Mouse (Mus musculus) forebrain, embryonic 13.5 days (tissue): ENCODE results near the gene Slf2. TPM values are rescaled to one million over a fixed set of nuclear protein-coding genes. Genes with fewer than 3 reads are reported as not detected.
A peak's percentile ranks its signal among the peaks of the same experiment; 100 is the strongest.

Experiments used
- ATAC-seq: fragments of 200-750 bp; cut with Nextera tagmentation; 2 replicates; pipeline ENCODE4 v1.8.0; 2017
- H3K27ac ChIP-seq: fragments of 300-500 bp; sonication (generic); 2 replicates; pipeline ENCODE4 v1.5.1; 2015; ENCODE audit warnings: inconsistent platforms, mild to moderate bottlenecking, moderate library complexity
- H3K27me3 ChIP-seq: fragments of 300-500 bp; sonication (generic); 2 replicates; pipeline ENCODE4 v1.6.1; 2015; ENCODE audit warnings: mild to moderate bottlenecking, inconsistent platforms
- H3K36me3 ChIP-seq: fragments of 300-500 bp; sonication (generic); 2 replicates; pipeline ENCODE4 v1.6.1; 2015; ENCODE audit warnings: mild to moderate bottlenecking, inconsistent platforms; ENCODE audit not compliant: poor library complexity, severe bottlenecking
- H3K4me1 ChIP-seq: fragments of 300-500 bp; sonication (generic); 2 replicates; pipeline ENCODE4 v1.6.1; 2015; ENCODE audit warnings: inconsistent platforms
- H3K4me2 ChIP-seq: fragments of 300-500 bp; sonication (generic); 2 replicates; pipeline ENCODE4 v1.6.1; 2015; ENCODE audit warnings: inconsistent platforms, mild to moderate bottlenecking, moderate library complexity
- H3K4me3 ChIP-seq: fragments of 300-500 bp; sonication (generic); 2 replicates; pipeline ENCODE4 v1.5.1; 2015; ENCODE audit warnings: mild to moderate bottlenecking, inconsistent platforms
- H3K9ac ChIP-seq: fragments of 300-500 bp; sonication (generic); 2 replicates; pipeline ENCODE4 v1.6.1; 2015; ENCODE audit warnings: mild to moderate bottlenecking, inconsistent platforms
- H3K9me3 ChIP-seq: fragments of 300-500 bp; sonication (generic); replicated peaks from 2 replicates; pipeline ENCODE4 v1.6.1; 2016; ENCODE audit warnings: inconsistent platforms
- WGBS: fragments of 180-500 bp; shearing (Covaris S2); methylation state at CpG from one replicate; pipeline ENCODE4 v1.1.7; 2015; 5-methylcytosine and 5-hydroxymethylcytosine counted together
- polyA plus RNA-seq: library from polyadenylated mRNA; unstranded; fragments of >200 nt; fragmentation: Nextera tagmentation; extraction: Ambion mirVana; gene quantifications from 2 replicates; pipeline ENCODE4 v1.2.1, GENCODE M21; 2015

Gene Slf2
- polyA plus RNA-seq, 1 experiment from 2014 or later = 30.4 TPM

DNA sequence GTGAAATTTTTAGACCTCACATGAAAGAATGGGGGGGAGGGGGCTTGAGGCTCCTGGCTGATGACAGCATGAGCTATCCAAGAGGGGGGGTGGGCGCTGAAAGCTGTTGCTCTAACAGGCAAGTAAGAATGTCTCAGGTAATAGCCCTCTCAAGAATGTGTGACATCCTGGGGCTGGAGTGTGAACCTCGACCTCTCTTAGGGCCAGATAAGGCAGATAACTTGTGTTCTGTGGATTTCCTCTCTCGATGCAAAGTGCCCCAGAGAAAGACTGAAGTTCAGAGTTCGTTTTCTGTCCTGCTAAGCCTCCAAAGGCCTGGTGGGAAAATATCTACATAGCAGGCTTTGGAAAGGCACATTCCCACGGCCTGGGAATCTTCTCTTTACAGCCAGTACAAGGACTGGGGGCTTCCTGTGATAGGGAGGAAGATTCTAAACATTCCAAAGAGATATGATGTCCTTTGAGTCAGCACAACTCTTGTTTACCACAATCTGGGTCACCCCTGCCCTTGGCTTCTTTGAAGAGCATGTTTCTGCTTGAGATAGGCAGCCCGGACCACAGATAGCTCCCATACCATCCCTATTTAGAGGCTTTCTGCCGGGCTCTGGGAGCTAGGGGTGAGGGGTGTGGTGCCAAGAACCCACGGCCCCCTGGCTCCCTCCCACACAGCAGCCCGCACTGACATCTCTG is 31.7 kb upstream of the Slf2 start:
- Histone ChIP-seq H3K9ac (no peak overlapping the region; the same call in 1 of the 2 replicates), H3K4me3 (no peak overlapping the region), H3K27ac (peak overlapping the region; percentile 57), H3K4me1 (peaks cover 16% of the 10 kb centered on the region), H3K4me2 (no peak overlapping the region), H3K27me3 (peaks cover 35% of the 10 kb centered on the region), H3K9me3 (no peaks in the 10 kb centered on the region), H3K36me3 (no peaks in the 10 kb centered on the region)
- 41% methylated on average over 9 of the region's 9 CpGs for WGBS
- ATAC-seq = no peak

DNA sequence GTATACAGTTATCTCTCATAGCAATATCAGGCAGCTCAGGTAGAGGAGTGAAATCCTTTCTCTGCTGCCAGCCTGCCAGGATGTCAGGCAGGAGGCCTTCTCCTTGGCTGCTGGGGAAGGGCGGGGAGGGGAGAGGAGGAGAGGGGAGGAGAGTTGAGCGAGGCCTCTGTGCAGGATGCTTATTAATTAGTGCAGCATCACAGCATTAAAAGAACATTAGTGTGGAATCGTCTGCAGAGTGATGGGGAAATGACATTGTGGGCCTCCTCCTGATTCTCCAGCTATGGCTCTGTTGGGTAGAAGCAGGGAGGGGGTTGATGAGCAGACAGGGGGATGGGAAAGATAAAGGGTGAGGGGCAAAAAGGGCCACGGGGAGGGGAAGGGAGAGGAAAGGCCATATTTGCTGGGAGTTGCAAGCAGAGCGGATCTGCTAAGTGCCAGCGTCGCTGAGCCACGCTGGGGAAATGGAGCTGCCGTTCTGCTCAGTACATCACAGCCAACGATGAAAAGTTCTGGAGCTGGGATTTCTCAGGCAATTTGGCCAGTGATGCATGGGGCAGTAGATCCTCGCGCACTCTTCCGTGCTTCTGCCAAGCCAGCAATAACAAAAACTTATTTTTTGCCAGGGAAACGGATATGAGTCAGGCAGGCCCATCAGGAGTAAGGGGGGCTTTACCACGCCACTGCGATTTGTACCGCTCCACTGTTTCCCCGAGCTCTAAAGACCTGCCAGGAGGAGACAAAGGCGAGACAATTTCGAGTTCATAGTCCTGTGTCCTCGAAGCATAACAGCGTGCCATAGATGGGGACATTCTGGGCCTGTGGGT is 30.8 kb upstream of the Slf2 start:
- WGBS = 25% methylated on average over 22 of the region's 22 CpGs
- H3K36me3 ChIP-seq = no peaks in the 10 kb centered on the region
- H3K4me1 ChIP-seq = peaks cover 16% of the 10 kb centered on the region
- H3K27ac ChIP-seq = peak overlapping the region; percentile 57
- no peak overlapping the region; the same call in 1 of the 2 replicates for H3K9ac ChIP-seq
- H3K4me3 ChIP-seq = no peak overlapping the region
- ATAC-seq = no peak
- H3K9me3 ChIP-seq = no peaks in the 10 kb centered on the region
- H3K4me2 ChIP-seq = peak overlapping the region; percentile 12; the same call in 1 of the 2 replicates
- H3K27me3 ChIP-seq = peaks cover 32% of the 10 kb centered on the region

DNA sequence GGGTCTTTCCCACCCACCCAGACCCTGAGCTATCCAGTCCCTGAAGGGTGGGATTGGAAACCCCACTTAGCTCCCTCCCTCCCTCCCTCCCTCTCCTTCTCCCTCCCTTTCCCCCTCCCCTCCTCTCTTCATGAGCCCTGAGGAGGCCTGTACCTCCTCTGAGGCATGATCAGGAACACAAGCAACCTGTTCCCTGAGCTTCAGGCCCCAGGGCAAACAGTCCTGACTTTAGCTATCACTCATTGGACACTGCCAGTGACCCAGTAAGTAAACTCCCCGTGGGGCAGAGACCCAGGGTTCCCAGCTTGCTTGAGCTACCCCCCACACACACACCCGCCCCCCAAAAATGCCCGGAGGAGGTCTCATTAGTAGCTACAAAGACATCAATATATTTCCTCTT is 29.9 kb upstream of the Slf2 start:
- no peak overlapping the region for H3K4me2 ChIP-seq
- no peak overlapping the region for H3K4me3 ChIP-seq
- H3K36me3 ChIP-seq = no peaks in the 10 kb centered on the region
- no peaks in the 10 kb centered on the region for H3K9me3 ChIP-seq
- H3K9ac ChIP-seq = no peak overlapping the region
- WGBS = 66% methylated on average over 3 of the region's 3 CpGs
- peaks cover 25% of the 10 kb centered on the region for H3K27me3 ChIP-seq
- H3K4me1 ChIP-seq = peaks cover 16% of the 10 kb centered on the region
- no peak for ATAC-seq
- no peak overlapping the region for H3K27ac ChIP-seq

DNA sequence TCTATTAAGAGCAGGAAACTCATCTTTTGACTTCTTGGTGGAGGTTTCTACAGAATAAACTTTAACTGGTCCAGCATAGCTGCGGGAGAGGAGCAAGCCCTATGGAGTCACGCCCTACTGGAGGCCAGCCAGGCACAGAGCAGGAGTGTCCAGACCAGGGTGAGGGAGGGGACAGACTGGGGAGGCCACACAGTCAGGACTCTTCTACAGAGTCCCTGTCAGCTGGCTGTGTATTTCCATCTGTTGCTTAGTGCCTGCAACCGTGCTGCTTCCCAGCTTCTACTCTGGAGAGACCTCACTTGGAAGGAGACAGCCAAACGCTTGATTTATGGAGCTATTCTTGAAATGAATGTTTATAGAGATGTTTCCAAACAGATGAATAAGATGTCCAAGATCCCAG is 28.6 kb upstream of the Slf2 start:
- H3K27ac ChIP-seq = no peak overlapping the region
- ATAC-seq = no peak
- H3K4me2 ChIP-seq = no peak overlapping the region
- no peaks in the 10 kb centered on the region for H3K36me3 ChIP-seq
- H3K9me3 ChIP-seq = no peaks in the 10 kb centered on the region
- no peak overlapping the region for H3K9ac ChIP-seq
- H3K4me3 ChIP-seq = no peak overlapping the region
- H3K27me3 ChIP-seq = peaks cover 13% of the 10 kb centered on the region; the same call in 1 of the 2 replicates
- 88% methylated on average over 4 of the region's 4 CpGs for WGBS
- peaks cover 16% of the 10 kb centered on the region for H3K4me1 ChIP-seq

DNA sequence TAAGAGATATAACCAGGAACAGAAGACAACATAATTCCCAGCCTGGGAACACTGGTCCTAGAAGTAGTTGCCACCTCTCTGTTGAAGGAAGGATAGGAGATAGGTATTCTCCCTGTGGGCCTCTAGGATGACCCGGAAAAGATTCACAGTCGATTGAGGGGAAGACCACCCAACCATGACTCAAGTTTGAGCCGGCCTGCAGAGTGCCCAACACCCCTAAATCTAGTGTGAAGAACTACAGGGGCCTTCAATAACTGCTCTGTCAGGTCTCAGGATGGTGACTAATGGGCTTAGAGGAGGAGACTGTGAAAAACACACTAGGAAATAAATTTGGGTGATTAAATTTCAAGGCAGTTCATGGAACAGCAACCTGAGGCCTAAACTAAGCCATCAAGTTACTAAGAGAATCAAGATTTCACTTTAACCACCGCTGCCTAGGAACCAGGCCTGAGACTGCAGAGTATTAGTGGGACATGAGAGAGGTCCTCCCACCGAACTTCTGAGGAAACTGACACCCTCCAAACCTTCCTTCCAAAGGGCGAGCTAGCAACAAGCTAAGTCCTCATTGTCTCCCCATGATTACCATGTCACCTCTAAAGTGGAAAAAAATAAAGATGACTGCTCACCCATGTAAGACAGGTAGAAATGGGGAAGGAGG is 27.5 kb upstream of the Slf2 start:
- WGBS = 69% methylated on average over 6 of the region's 6 CpGs
- ATAC-seq = no peak

DNA sequence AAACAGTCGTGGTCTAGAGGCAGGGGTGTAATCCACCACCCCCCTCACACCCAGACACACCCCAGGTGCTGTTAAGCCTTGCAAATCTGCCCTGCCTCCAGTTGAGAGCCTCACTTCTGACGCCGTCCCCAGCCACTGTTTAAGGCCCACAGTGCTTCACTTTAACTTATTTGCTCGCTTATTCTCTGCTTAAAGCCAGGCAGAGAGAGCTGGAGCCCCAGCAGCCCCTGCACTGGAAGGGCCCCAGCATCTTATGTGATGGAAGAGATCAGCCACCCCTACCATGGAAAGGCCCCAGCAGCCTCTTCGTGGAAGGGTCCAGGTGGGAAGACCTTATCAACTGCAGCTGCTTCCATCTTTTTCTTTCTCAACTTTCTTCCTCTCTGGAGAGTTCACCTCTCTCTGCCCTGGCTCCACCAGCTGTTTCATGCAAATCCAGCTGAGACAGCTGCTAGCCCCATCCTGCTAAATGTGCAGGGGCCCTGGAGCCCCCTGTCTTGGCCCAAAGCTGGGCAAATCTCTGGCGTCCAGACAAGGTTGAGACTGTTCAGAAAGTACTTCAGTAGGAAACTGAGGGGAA is 26.7 kb upstream of the Slf2 start:
- ATAC-seq = no peak
- H3K4me1 ChIP-seq = peaks cover 30% of the 10 kb centered on the region
- no peaks in the 10 kb centered on the region for H3K36me3 ChIP-seq
- H3K9me3 ChIP-seq = no peaks in the 10 kb centered on the region
- H3K4me2 ChIP-seq = no peak overlapping the region
- 37% methylated on average over 6 of the region's 6 CpGs for WGBS
- no peak overlapping the region for H3K9ac ChIP-seq
- H3K27me3 ChIP-seq = no peaks in the 10 kb centered on the region
- no peak overlapping the region for H3K4me3 ChIP-seq
- H3K27ac ChIP-seq = no peak overlapping the region

More for the DNA sequence above, 27.5 kb upstream of the Slf2 start:
- no peak overlapping the region for H3K9ac ChIP-seq
- no peak overlapping the region for H3K4me2 ChIP-seq
- no peaks in the 10 kb centered on the region for H3K36me3 ChIP-seq
- peaks cover 24% of the 10 kb centered on the region for H3K4me1 ChIP-seq
- no peak overlapping the region for H3K4me3 ChIP-seq
- no peak overlapping the region for H3K27ac ChIP-seq
- no peaks in the 10 kb centered on the region for H3K9me3 ChIP-seq
- 0 out of 2 replicates have a peak, but pooled peaks cover 2% of the 10 kb centered on the region for H3K27me3 ChIP-seq

DNA sequence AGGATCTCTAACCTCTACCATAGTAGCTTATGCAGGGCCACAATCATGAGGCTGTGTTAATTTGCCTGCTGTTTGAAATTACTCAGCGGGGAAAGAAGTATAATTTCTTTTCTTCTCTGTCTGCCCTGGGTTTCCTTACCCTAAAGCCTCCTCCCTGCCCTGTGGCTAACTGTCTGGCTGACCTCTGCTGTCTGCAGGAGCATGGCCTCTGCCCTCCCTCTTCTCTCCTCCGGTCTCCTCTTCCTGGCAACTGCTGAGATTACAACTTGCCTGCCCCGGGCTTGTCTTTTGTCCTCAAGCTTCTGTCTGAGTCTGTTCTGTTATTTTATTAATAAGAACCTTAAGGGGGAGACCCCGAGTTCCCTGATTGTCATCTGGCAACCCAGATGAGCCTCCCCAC is 25.6 kb upstream of the Slf2 start:
- no peak for ATAC-seq

DNA sequence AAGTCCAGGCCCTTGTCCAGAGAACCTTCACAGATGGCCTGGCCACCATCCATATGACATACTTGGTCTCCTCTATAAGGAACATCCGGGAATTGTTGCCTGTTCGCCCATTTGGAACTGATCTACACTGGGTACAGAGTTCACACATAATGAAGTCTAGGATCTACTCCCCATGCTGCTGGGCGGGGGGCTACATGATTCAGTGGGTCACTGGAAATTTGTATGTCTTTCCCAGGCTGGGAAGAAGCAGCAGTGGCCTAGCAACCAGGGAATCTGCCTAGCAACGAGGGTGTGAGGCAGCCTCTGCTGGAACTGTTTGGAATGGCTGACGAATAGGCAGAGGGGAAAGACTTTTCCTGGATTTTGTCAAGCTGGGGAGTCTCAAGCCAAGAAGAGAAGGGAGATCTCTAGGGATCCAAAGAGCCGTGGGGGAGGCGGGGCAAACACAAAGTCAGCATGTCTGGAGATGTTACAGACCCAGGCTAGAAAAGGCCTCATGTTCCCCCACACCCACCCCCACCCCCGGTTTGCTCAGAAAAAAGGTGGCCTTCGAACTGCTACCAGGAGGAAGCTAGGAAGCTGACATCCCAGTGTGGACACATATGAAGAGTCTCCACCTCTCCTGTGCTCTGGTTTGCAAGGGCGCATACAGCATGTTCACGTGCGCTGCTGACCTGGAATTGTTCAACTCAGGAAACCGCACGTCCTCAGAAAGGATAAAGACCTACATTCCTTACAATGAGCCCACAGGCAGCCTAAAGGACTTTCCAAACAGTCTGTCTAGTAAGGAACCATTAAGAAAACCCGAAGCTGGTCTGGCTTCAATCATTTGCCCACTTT is 22.9 kb upstream of the Slf2 start:
- H3K27me3 ChIP-seq = no peaks in the 10 kb centered on the region
- no peak overlapping the region for H3K4me3 ChIP-seq
- peak overlapping the region; percentile 1; the same call in 1 of the 2 replicates for H3K4me2 ChIP-seq
- no peak for ATAC-seq
- peaks cover 17% of the 10 kb centered on the region for H3K4me1 ChIP-seq
- H3K27ac ChIP-seq = peak overlapping the region; percentile 19; the same call in 1 of the 2 replicates
- H3K9ac ChIP-seq = no peak overlapping the region
- no peaks in the 10 kb centered on the region for H3K9me3 ChIP-seq
- WGBS = 38% methylated on average over 15 of the region's 15 CpGs
- no peaks in the 10 kb centered on the region for H3K36me3 ChIP-seq

More for the DNA sequence above, 25.6 kb upstream of the Slf2 start:
- no peak overlapping the region for H3K9ac ChIP-seq
- no peak overlapping the region for H3K4me3 ChIP-seq
- H3K9me3 ChIP-seq = no peaks in the 10 kb centered on the region
- H3K36me3 ChIP-seq = no peaks in the 10 kb centered on the region
- peaks cover 21% of the 10 kb centered on the region for H3K4me1 ChIP-seq
- no peaks in the 10 kb centered on the region for H3K27me3 ChIP-seq
- WGBS = 42% methylated on average over 4 of the region's 4 CpGs
- no peak overlapping the region for H3K4me2 ChIP-seq
- H3K27ac ChIP-seq = no peak overlapping the region

DNA sequence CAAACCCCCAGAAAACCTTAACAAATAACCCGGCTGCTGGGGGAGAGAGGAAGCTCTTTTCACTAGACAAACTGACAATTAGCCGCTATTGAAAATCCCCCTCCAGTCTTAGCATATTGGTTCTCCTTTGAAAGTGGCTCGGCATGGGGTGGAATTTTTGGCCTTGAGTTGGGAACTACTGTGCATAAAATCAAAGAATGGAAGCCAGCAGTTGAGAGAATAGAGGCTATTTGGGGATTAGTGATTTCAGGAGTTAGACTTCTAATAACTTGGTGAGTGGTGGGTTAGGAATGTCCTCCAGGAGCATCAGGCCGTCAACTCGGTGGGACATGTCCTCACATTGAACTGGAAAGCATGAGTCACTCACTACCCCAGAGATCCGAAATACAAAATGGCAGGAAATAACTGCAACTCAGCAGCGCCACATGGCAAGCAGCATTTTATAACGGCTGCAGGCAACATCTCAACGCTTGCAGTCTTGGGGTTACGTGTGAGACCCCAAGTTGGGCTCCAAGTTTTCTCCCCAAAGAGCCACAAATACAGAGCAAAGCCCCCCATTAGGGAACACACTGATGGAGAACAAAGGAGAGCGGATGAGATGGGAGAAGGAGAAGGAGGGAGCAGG is 22.0 kb upstream of the Slf2 start:
- no peak overlapping the region; the same call in 1 of the 2 replicates for H3K27ac ChIP-seq
- H3K27me3 ChIP-seq = no peaks in the 10 kb centered on the region
- H3K4me1 ChIP-seq = peaks cover 17% of the 10 kb centered on the region
- H3K36me3 ChIP-seq = no peaks in the 10 kb centered on the region
- no peak overlapping the region for H3K4me3 ChIP-seq
- WGBS = 38% methylated on average over 11 of the region's 11 CpGs
- no peak for ATAC-seq
- H3K9ac ChIP-seq = no peak overlapping the region
- peak overlapping the region; percentile 1; the same call in 1 of the 2 replicates for H3K4me2 ChIP-seq
- H3K9me3 ChIP-seq = no peaks in the 10 kb centered on the region

DNA sequence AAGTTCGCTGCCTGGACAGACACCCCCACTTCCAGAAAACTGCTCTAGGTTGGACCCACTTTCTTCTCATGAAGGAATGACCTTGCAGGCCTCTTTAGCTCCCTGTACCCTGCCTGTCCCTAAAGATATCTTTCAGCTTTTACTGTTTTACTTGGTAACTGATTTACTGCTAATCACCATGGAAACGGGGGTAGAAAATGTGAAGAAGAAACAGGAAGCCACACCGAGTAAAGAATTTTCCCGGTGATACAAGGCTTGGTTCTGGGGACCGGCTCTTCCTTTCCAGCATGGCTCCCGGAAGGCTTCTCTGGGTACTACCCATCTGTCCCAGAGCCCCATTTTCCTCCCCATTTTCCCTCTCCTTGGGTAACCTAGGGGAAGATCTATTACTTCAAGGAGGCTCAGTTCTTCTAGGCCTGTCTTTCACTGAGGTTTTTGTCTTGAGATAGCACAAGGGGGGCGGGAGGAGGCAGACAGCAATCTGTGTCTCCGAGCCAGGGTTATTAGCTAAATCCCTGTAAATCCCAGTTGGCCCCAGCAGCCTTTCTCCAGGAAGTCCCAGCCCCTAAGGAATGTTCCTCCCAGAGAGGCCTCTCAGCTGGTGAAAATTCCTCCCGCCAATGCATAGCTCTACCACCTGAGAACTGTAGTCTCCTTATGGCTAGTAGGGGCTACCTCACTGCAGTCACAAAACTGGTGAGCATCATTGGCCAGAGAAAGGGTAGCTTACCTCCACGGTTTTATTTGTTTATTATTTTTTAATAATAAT is 16.3 kb upstream of the Slf2 start:
- Histone ChIP-seq H3K9ac (no peak overlapping the region), H3K9me3 (no peaks in the 10 kb centered on the region), H3K4me2 (no peak overlapping the region), H3K36me3 (no peaks in the 10 kb centered on the region), H3K27me3 (no peaks in the 10 kb centered on the region), H3K27ac (no peak overlapping the region), H3K4me3 (no peak overlapping the region), H3K4me1 (no peaks in the 10 kb centered on the region)
- ATAC-seq = no peak
- 60% methylated on average over 10 of the region's 10 CpGs for WGBS
